ENCODE assay signal across 10 mouse cellular contexts in the genomic region with DNA sequence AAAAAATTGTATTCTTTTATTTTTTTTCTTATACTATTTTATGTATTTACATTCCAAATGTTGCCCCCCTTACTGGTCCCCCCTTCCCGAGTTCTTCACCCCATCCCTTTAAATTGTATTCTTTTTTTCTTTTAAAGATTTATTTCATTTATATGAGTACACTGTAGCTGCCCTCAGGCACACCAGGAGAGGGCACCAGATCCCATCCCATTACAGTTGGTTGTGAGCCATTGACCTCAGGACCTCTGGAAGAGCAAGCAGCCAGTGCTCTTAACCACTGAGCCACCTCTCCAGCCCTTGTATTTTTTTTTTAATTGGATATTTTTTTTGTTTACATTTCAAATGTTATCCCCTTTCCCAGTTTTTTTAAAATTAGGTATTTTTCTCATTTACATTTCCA. TPM values are rescaled to one million over a fixed set of nuclear protein-coding genes. Genes with fewer than 3 reads are reported as not detected.
DNase-seq lines count a peak whose midpoint lies in the region; ATAC-seq and TF ChIP-seq lines count a peak whose summit lies in the region.
"Had no signal": no experiment of that assay in that cellular context is flagged by ENCODE, and none has a peak within 500 bp of the region (broad histone marks: within the 10 kb centered on the region; RNA-seq: fewer than 3 reads in every experiment).

No protein-coding gene starts in this region.

- ATAC-seq in midbrain, embryonic 14.5 days (ENCODE audit: low FRiP score, low TSS enrichment), result no peak
- ATAC-seq in midbrain, embryonic 13.5 days, result no peak

- H3K4me2 ChIP-seq in midbrain, embryonic 14.5 days (ENCODE audit: low read length), result no peak overlapping the region
- no peak overlapping the region for H3K4me2 ChIP-seq in midbrain, embryonic 13.5 days (replicated peaks)

- H3K4me1 ChIP-seq in midbrain, embryonic 14.5 days (ENCODE audit: control insufficient read depth, insufficient read depth, low read length), result peaks cover 7% of the 10 kb centered on the region
- H3K4me1 ChIP-seq in midbrain, embryonic 13.5 days (replicated peaks), result peaks cover 10% of the 10 kb centered on the region

- H3K36me3 ChIP-seq in midbrain, embryonic 14.5 days (ENCODE audit: control insufficient read depth, insufficient read depth, low read length), result peaks cover 10% of the 10 kb centered on the region
- peaks cover 10% of the 10 kb centered on the region for H3K36me3 ChIP-seq in midbrain, embryonic 13.5 days

- no peak for DNase-seq in gastrocnemius, adult 2 months
- DNase-seq in gastrocnemius, adult 18-20 months (ENCODE audit: low spot score), result no peak
- DNase-seq in midbrain, embryonic 14.5 days, result peak; percentile 32
- DNase-seq in brain, adult 2 months (ENCODE audit: low read depth, low spot score), result peak; percentile 30
- DNase-seq in retina, postnatal 1 day, result peak; percentile 12
- no peak for DNase-seq in natural killer cell, adult 2 months (ENCODE audit: low spot score in 2 of 2)
- no peak for DNase-seq in left cerebral cortex, postnatal 25 days (ENCODE audit: low spot score in 2 of 2)
- DNase-seq: heart, postnatal 4 days had no signal

- H3K27me3 ChIP-seq in midbrain, embryonic 14.5 days (ENCODE audit: control insufficient read depth, insufficient read depth, low read length), result no peaks in the 10 kb centered on the region
- no peaks in the 10 kb centered on the region for H3K27me3 ChIP-seq in midbrain, embryonic 13.5 days

- H3K9me3 ChIP-seq in midbrain, embryonic 14.5 days (ENCODE audit: control insufficient read depth, low read length), result no peaks in the 10 kb centered on the region
- no peaks in the 10 kb centered on the region for H3K9me3 ChIP-seq in midbrain, embryonic 13.5 days

- whole genome bisulfite sequencing in midbrain, embryonic 14.5 days, result 96% methylated on average over 1 of the region's 1 CpGs
- 79% methylated on average over 1 of the region's 1 CpGs for WGBS in midbrain, embryonic 13.5 days

- H3K9ac ChIP-seq in midbrain, embryonic 14.5 days (replicated peaks; ENCODE audit: low read length), result no peak overlapping the region
- H3K9ac ChIP-seq in midbrain, embryonic 13.5 days (replicated peaks), result no peak overlapping the region

- TF ChIP-seq CTCF in gastrocnemius, adult 2 months (IDR thresholded peaks at IDR 0.05), result peak; percentile 3; the same call in 1 of the 2 replicates

- no peak overlapping the region for H3K4me3 ChIP-seq in gastrocnemius, adult 2 months
- no peak overlapping the region for H3K4me3 ChIP-seq in midbrain, embryonic 14.5 days (replicated peaks; ENCODE audit: low read depth, low read length)
- no peak overlapping the region for H3K4me3 ChIP-seq in midbrain, embryonic 13.5 days (replicated peaks)
- H3K4me3 ChIP-seq: heart, adult 2 months had no signal

- intact Hi-C loops in gastrocnemius, adult 2 months (cut with DNase I), result loop anchor here (10.0 kb wide), 1 partner anchor 493 kb away; the partner anchor contains the start of gene Cpsf2
- intact Hi-C loops in left cerebral cortex, postnatal 25 days (cut with DNase I), result loop anchor here (2.0 kb wide), 2 partner anchors 29 to 491 kb away; partner anchors contain the start of gene Lgmn

- H3K27ac ChIP-seq in gastrocnemius, adult 2 months, result no peak overlapping the region
- H3K27ac ChIP-seq in midbrain, embryonic 14.5 days (replicated peaks; ENCODE audit: low read depth, low read length), result no peak overlapping the region
- H3K27ac ChIP-seq in midbrain, embryonic 13.5 days, result no peak overlapping the region
- H3K27ac ChIP-seq: heart, adult 2 months had no signal

RNA-seq across cellular contexts. Expression of gene Golga5, which starts 0.8 kb away (rescaled TPM):
- total RNA-seq in gastrocnemius, adult 2 months (2021), result 10 to 100 TPM; 30.0 to 31.2 TPM
- 10 to 100 TPM; 29.5 to 31.3 TPM for total RNA-seq in gastrocnemius, adult 18-20 months (2021)
- polyA plus RNA-seq in midbrain, embryonic 14.5 days (2014; fragmentation: Nextera tagmentation; extraction: Ambion mirVana), result 21.6 and 32.4 TPM in 2 replicates
- 31.7 and 32.3 TPM in 2 replicates for polyA plus RNA-seq in midbrain, embryonic 13.5 days (2015; fragmentation: Nextera tagmentation; extraction: Ambion mirVana)
- 10 to 100 TPM; 26.1 to 28.2 TPM for total RNA-seq in left cerebral cortex, postnatal 25 days (2021)

RNA-seq across cellular contexts. Expression of gene Lgmn, which starts 28.5 kb away (rescaled TPM):
- 10 to 100 TPM; 21.1 to 30.2 TPM for total RNA-seq in gastrocnemius, adult 2 months (2021)
- total RNA-seq in gastrocnemius, adult 18-20 months (2021), result 10 to 100 TPM; 24.5 to 25.9 TPM
- polyA plus RNA-seq in midbrain, embryonic 14.5 days (2014; fragmentation: Nextera tagmentation; extraction: Ambion mirVana), result 77.5 and 81.5 TPM in 2 replicates
- polyA plus RNA-seq in midbrain, embryonic 13.5 days (2015; fragmentation: Nextera tagmentation; extraction: Ambion mirVana), result 55.9 and 64.7 TPM in 2 replicates
- 100 to 1,000 TPM; 106 to 109 TPM for total RNA-seq in left cerebral cortex, postnatal 25 days (2021)

Comparison
In these comparisons a context has a peak if more than half of its experiments do, and no peak if none do; other contexts are left out.
1. DNase-seq: peak in midbrain, embryonic 14.5 days (single experiment), brain, adult 2 months (single experiment) and retina, postnatal 1 day (single experiment); none in gastrocnemius, adult 2 months (single experiment), gastrocnemius, adult 18-20 months (single experiment), natural killer cell, adult 2 months (0 of 2) and left cerebral cortex, postnatal 25 days (0 of 2).